Mouse (Mus musculus): Measurements from ENCODE around the gene Tmub2. TPM values are rescaled to one million over a fixed set of nuclear protein-coding genes. Genes with fewer than 3 reads are reported as not detected.

Tmub2 gene
- polyA plus RNA-seq (2017; shearing (Covaris generic)) = 69.7 TPM

DNA sequence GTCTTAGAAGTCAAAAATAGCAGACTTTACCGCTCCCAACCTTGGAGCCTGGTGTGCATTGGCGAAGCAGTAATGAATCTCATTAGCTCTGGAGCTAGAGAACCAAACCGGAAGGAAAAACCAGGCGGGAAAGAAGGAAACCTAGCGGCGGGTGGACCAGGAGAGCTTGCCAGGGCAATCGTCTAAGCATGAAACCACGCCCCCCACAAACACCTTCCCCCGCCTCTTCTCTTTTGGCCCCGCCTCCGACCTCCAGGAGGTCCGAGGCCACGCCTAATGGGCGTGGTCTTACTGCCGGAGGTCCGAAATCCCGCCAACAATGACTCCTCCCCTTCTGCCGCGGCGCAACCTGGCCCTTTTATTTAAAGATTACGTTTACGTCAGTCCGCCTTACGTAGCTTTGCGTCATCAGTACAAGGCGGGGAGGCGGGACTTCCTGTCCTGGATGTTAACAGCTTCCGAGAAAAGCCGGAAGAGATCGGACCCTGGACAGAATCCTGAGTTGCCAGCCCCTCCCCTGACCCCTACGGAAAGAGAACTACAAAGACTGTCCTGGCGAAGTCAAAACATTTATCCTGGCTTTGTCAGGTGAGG is at the start of gene Tmub2:
TSS of gene Tmub2 (plus strand) at position 431 of the 594 bp plus-strand sequence.

DNA sequence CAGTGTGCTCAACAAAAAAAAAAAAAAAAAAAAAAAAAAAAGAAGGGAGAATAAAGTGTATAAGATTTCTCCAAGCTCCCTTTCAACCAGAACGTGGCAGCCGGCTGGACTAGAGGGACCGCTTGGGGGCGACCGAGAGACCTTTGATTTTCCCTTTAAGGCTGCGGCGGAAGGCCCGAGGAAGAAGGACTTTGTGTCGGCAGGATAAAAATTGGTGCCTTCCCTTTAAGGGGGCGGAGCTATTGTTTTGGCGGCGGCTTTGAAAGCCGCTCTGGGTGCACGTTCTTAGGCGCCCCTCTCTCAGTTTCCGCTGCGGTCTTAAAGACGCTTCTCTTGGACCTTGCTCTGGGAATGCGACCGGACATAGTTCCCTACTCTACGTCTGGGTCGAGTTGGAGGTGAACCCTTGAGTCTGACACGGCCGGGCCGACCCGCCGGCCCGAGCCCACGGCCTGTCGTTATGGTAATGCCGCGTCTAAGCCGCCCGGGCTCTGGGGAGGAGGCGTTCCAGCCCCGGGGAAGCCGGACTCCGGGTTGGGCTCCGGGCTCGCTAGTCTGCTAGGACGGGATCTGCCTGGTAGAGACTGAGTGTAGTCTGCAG is 36.0 kb upstream of the Tmub2 start, which contains the start of gene BC030867:
TSS of gene BC030867 (plus strand) at position 253 of the 601 bp plus-strand sequence.

DNA sequence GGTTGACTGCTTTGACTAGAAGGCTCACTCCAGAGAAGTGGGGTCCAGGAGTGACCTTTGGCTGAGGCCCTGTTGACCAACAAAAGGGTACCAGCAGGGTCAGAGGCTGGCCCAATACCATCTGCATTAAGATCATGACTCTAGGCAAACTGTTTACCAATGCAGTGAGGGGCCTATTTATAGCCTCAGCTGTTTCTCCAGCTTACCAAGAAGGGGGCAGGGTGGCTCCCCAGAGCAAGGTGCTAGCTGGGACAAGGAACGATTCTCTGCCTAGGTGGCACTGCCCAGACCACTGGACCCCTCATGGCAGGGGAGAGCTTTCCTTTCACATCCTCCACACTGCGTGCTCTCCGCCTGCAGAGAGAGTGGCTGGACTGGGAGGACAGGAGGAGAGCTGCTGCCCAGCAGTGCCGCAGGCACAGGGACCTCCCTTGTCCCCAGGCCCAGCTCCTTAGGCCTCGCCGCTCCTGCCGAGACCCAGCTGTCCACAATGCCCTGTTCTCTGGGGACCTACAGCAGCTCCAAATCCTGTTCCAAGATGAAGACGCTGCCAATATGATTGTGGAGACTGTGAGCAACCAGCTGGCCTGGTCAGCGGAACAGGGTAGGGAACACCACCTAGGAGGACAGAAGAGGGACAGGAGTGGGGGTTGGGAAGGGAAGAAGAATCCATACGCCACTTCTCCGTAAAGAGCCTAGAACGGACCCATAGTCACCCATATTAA is 16.0 kb upstream of the Tmub2 start, which contains the start of gene Asb16:
TSS of gene Asb16 (plus strand) at position 224 of the 725 bp plus-strand sequence.

DNA sequence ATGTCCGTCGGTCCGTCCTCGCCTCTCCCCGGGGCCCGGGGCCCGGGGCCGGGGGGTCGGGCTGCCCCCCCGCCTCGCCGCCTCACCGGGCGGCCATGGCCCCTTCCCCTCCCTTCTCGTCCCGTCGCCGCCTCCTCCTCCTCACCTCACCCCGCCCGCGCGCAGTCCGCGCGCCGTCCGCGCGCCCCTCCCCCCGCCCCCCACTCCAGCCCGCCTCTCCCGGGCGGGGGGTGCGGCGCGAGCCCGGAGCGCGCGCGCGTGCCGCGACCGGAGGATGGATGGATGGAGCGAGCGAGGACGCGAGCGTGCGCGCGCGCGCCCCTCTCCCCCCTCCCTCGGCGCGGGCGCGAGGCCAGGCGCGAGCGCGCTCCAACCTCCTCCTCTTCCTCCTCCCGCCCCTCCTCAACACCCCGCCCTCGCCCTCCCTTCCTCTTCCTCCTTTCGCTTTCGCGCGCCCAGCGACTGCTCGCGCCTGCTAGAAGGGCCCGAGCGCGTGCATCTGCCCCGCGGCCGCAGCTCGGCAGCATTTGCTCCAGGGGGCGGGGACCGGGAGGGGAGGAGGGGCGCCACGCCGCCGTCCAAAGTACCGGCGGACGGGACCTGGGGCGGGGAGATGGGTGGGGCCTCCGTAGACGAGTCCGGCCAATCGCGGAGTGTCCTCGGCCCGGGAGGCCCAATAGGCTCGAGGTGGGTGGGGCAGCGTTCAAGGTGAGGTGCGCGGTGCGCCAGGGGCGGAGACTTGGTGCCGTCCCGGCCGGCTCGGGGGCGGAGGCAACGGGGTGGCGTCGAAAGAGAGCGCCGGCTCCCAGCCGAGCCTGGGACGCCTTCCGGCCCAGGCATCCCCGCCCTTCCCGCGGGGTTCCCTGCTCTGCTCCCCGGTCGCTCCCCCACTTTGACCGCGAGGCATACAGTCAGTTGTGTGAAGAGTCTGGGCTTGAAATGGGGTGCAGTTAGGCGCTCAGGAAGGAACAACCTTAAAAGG is 12.1 kb downstream of the Tmub2 start, which contains the start of gene Atxn7l3:
TSS of gene Atxn7l3 (minus strand) at position 141 of the 982 bp plus-strand sequence.

DNA sequence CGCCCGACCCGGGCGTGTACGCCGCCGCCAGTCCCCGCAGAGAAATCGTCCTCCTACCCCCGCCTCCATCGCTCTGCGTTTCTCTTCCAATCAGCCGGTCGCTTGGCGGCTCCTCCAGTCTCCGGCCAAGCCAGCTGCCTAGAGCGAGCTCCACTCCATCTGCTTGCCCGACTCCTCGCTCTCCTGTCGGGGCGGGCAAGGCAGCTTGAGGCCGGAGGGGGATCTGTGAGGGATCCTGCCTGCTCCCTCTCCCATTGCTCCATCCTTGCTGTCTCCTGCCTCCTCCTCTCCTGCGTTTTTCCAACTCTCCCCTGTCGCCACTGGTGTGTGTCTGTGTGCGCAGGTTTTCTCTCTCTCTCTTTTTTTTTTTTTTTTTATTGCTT is 34.7 kb downstream of the Tmub2 start, which contains the start of gene Ubtf:
TSS of gene Ubtf (minus strand) at position 333 of the 383 bp plus-strand sequence.

Other genes starting within 250 kb of the Tmub2 start
- not detected for gene Cd300lg, start 243.4 kb upstream of the Tmub2 start, polyA plus RNA-seq (2017; shearing (Covaris generic))
- 6.2 TPM for gene Mpp2, start 196.4 kb upstream of the Tmub2 start, polyA plus RNA-seq (2017; shearing (Covaris generic))
- gene Ppy, start 183.6 kb upstream of the Tmub2 start, polyA plus RNA-seq (2017; shearing (Covaris generic)) = not detected
- gene Pyy, start 177.1 kb upstream of the Tmub2 start, polyA plus RNA-seq (2017; shearing (Covaris generic)) = not detected
- gene Nags, start 139.4 kb upstream of the Tmub2 start, polyA plus RNA-seq (2017; shearing (Covaris generic)) = not detected
- 18.5 TPM for gene Tmem101, start 128.5 kb upstream of the Tmub2 start, polyA plus RNA-seq (2017; shearing (Covaris generic))
- gene Lsm12, start 99.6 kb upstream of the Tmub2 start, polyA plus RNA-seq (2017; shearing (Covaris generic)) = 56.8 TPM
- 50.3 TPM for gene G6pc3, start 95.3 kb upstream of the Tmub2 start, polyA plus RNA-seq (2017; shearing (Covaris generic))
- 20.1 TPM for gene Hdac5, start 54.8 kb upstream of the Tmub2 start, polyA plus RNA-seq (2017; shearing (Covaris generic))
- gene BC030867, start 36.0 kb upstream of the Tmub2 start, polyA plus RNA-seq (2017; shearing (Covaris generic)) = 1.9 TPM
- not detected for gene Asb16, start 16.2 kb upstream of the Tmub2 start, polyA plus RNA-seq (2017; shearing (Covaris generic))
- gene Atxn7l3, start 11.7 kb downstream of the Tmub2 start, polyA plus RNA-seq (2017; shearing (Covaris generic)) = 8.1 TPM
- gene Ubtf, start 34.8 kb downstream of the Tmub2 start, polyA plus RNA-seq (2017; shearing (Covaris generic)) = 112 TPM
- gene Slc4a1, start 81.3 kb downstream of the Tmub2 start, polyA plus RNA-seq (2017; shearing (Covaris generic)) = 1.8 TPM
- gene Rundc3a, start 108.5 kb downstream of the Tmub2 start, polyA plus RNA-seq (2017; shearing (Covaris generic)) = 34.1 TPM
- 50.6 TPM for gene Slc25a39, start 123.0 kb downstream of the Tmub2 start, polyA plus RNA-seq (2017; shearing (Covaris generic))
- gene Grn, start 145.4 kb downstream of the Tmub2 start, polyA plus RNA-seq (2017; shearing (Covaris generic)) = 85.2 TPM
- gene Fam171a2, start 162.8 kb downstream of the Tmub2 start, polyA plus RNA-seq (2017; shearing (Covaris generic)) = not detected
- 1.7 TPM for gene Itga2b, start 185.2 kb downstream of the Tmub2 start, polyA plus RNA-seq (2017; shearing (Covaris generic))